Mouse (Mus musculus) heart, adult 18-20 months (tissue): Measurements from ENCODE around the gene Scn3a. TPM values are rescaled to one million over a fixed set of nuclear protein-coding genes. Genes with fewer than 3 reads are reported as not detected.
"Not testable (repeated sequence)": the region's sequence is repeated elsewhere in the genome, so short reads cannot be mapped to it uniquely, and the experiment has no call there.

Source experiments
- DNase-seq, 2 experiments: peaks; one replicate each; pipeline ENCODE4 v3.0.0; 2021 to 2022; ENCODE audit warnings: mixed read lengths in 1 of 2
- total RNA-seq, 2 experiments: library from RNA; stranded (reverse); gene quantifications; 2 replicates each; pipeline ENCODE4 v1.2.3; 2021

The Scn3a gene
- total RNA-seq, 2 experiments from 2014 or later = 1.0 to 1.1 TPM

- no peak for DNase-seq
Measured at GRCm38 (mm10) chr2:65490450-65490849, 77.0 kb downstream of the Scn3a start.

- no peak for DNase-seq
Measured at GRCm38 (mm10) chr2:65483434-65483833, 84.0 kb downstream of the Scn3a start.

GRCm38 (mm10) chr2:65481007-65481672 is 86.3 kb downstream of the Scn3a start:
- no peak for DNase-seq

- DNase-seq = peak in 1 of 2 experiments; percentile 3
Measured at GRCm38 (mm10) chr2:65471311-65471882, 96.0 kb downstream of the Scn3a start.

- no peak for DNase-seq
Measured at GRCm38 (mm10) chr2:65465694-65466093, 101.7 kb downstream of the Scn3a start.

- no peak for DNase-seq
Measured at GRCm38 (mm10) chr2:65453763-65454162, 113.7 kb downstream of the Scn3a start.

- DNase-seq = not testable (repeated sequence)
Measured at GRCm38 (mm10) chr2:65451401-65452078, 115.9 kb downstream of the Scn3a start.

- DNase-seq = no peak
Measured at GRCm38 (mm10) chr2:65450449-65451360, 116.7 kb downstream of the Scn3a start.

GRCm38 (mm10) chr2:65449126-65449828 is 118.2 kb downstream of the Scn3a start:
- no peak for DNase-seq

- DNase-seq = no peak
Measured at GRCm38 (mm10) chr2:65443082-65443481, 124.3 kb downstream of the Scn3a start.

- DNase-seq = peak; percentile 60 to 73
Measured at GRCm38 (mm10) chr2:65441566-65441965, 125.9 kb downstream of the Scn3a start.

GRCm38 (mm10) chr2:65441110-65441509 is 126.3 kb downstream of the Scn3a start:
- DNase-seq = peak; percentile 17 to 25

- no peak for DNase-seq
Measured at GRCm38 (mm10) chr2:65436917-65437316, 130.5 kb downstream of the Scn3a start.

- no peak for DNase-seq
Measured at GRCm38 (mm10) chr2:65423501-65423900, 143.9 kb downstream of the Scn3a start.

- no peak for DNase-seq
Measured at GRCm38 (mm10) chr2:65421259-65422255, 145.9 kb downstream of the Scn3a start.

GRCm38 (mm10) chr2:65418608-65419007 is 148.8 kb downstream of the Scn3a start:
- DNase-seq = no peak

GRCm38 (mm10) chr2:65416535-65416934 is 150.9 kb downstream of the Scn3a start:
- no peak for DNase-seq

- DNase-seq = no peak
Measured at GRCm38 (mm10) chr2:65415294-65415693, 152.1 kb downstream of the Scn3a start.

GRCm38 (mm10) chr2:65414806-65415281 is 152.6 kb downstream of the Scn3a start:
- peak in 1 of 2 experiments; percentile 14 for DNase-seq

GRCm38 (mm10) chr2:65414237-65414636 is 153.2 kb downstream of the Scn3a start:
- peak; percentile 47 to 65 for DNase-seq
